Mouse (Mus musculus) stomach, embryonic 15.5 days (tissue): ENCODE measurements around the gene Anapc13. TPM values are rescaled to one million over a fixed set of nuclear protein-coding genes. Genes with fewer than 3 reads are reported as not detected.

Source experiments
- ATAC-seq: fragments of 200-750 bp; cut with Nextera tagmentation; 2 replicates; pipeline ENCODE4 v1.8.0; 2017; ENCODE audit warnings: low read depth, moderate number of reproducible peaks, moderate TSS enrichment; ENCODE audit not compliant: insufficient read depth, low FRiP score
- H3K27ac ChIP-seq: fragments of 300-500 bp; sonication (generic); 2 replicates; pipeline ENCODE4 v1.5.1; 2015; ENCODE audit warnings: mild to moderate bottlenecking, inconsistent platforms
- H3K27me3 ChIP-seq: fragments of 300-500 bp; sonication (generic); replicated peaks from 2 replicates; pipeline ENCODE4 v1.6.1; 2015; ENCODE audit warnings: inconsistent platforms
- H3K36me3 ChIP-seq: fragments of 300-500 bp; sonication (generic); 2 replicates; pipeline ENCODE4 v1.6.1; 2015; ENCODE audit warnings: inconsistent platforms
- H3K4me1 ChIP-seq: fragments of 300-500 bp; sonication (generic); 2 replicates; pipeline ENCODE4 v1.6.1; 2015; ENCODE audit warnings: inconsistent platforms
- H3K4me2 ChIP-seq: fragments of 300-500 bp; sonication (generic); 2 replicates; pipeline ENCODE4 v1.6.1; 2015; ENCODE audit warnings: mild to moderate bottlenecking, inconsistent platforms
- H3K4me3 ChIP-seq: fragments of 300-500 bp; sonication (generic); replicated peaks from 2 replicates; pipeline ENCODE4 v1.5.1; 2015; ENCODE audit warnings: inconsistent platforms
- H3K9ac ChIP-seq: fragments of 300-500 bp; sonication (generic); 2 replicates; pipeline ENCODE4 v1.6.1; 2015; ENCODE audit warnings: inconsistent platforms
- H3K9me3 ChIP-seq: fragments of 300-500 bp; sonication (generic); 2 replicates; pipeline ENCODE4 v1.6.1; 2016; ENCODE audit warnings: inconsistent platforms
- WGBS: fragments of 180-500 bp; shearing (Covaris S2); methylation state at CpG from one replicate; pipeline ENCODE4 v1.1.7; 2015; 5-methylcytosine and 5-hydroxymethylcytosine counted together
- polyA plus RNA-seq: library from polyadenylated mRNA; unstranded; fragments of >200 nt; fragmentation: Nextera tagmentation; extraction: Ambion mirVana; gene quantifications from 2 replicates; pipeline ENCODE4 v1.2.1, GENCODE M21; 2015

The Anapc13 gene
- polyA plus RNA-seq, 1 experiment from 2014 or later = 191 TPM

GRCm38 (mm10) chr9:102650637-102651036, 24.5 kb downstream of the Anapc13 start:
- H3K27ac ChIP-seq = peak overlapping the region; percentile 12; the same call in 1 of the 2 replicates
- no peaks in the 10 kb centered on the region for H3K36me3 ChIP-seq
- no peaks in the 10 kb centered on the region for H3K9me3 ChIP-seq
- 27% methylated on average over 7 of the region's 7 CpGs for WGBS
- H3K27me3 ChIP-seq = no peaks in the 10 kb centered on the region
- no peak for ATAC-seq
- H3K4me2 ChIP-seq = no peak overlapping the region
- H3K4me1 ChIP-seq = peaks cover 26% of the 10 kb centered on the region; the same call in 1 of the 2 replicates
- no peak overlapping the region for H3K4me3 ChIP-seq
- no peak overlapping the region for H3K9ac ChIP-seq

- Histone ChIP-seq H3K36me3 (no peaks in the 10 kb centered on the region), H3K4me3 (no peak overlapping the region), H3K27ac (peak overlapping the region; percentile 12; the same call in 1 of the 2 replicates), H3K9me3 (no peaks in the 10 kb centered on the region), H3K4me1 (peaks cover 26% of the 10 kb centered on the region; the same call in 1 of the 2 replicates), H3K27me3 (no peaks in the 10 kb centered on the region), H3K4me2 (no peak overlapping the region), H3K9ac (no peak overlapping the region)
- WGBS = 51% methylated on average over 6 of the region's 6 CpGs
- no peak for ATAC-seq
These were observed 25.2 kb downstream of the Anapc13 start for GRCm38 (mm10) chr9:102651199-102651720.

DNA sequence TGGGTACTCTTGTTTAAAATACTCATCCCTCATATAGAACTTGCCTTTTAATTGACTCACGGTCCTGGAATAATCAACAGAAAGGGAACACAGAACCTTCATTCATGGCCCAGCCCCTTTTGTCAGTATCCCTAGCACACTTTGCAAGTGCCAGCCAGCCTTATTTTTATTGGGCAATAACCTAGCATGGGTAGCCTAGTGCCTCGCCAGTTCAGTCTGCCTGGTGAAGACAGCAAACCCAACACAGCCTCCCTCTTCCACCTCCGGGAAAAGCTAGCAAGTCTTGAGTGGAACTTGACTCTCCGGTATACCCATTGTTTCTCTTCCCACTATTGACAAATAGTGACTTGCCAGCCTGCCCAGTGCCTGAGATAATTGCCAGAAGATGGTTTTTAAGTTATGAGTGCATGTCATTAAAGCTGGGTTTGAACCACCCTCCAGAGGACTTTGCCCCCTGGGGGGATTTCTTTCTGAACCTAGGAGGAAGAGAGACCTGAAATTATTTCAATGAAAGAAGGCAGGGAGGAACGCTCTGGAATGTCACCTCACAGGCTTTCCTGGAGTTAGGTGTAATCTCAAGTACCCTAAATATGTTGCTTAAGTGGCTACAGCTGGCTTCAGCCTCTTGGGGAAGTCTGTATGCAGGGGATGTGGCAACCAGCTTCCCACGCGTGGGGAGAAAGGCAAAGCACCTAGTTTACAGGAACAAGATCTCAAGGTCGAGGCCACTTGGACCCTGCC, 30.4 kb downstream of the Anapc13 start:
- 57% methylated on average over 8 of the region's 8 CpGs for WGBS
- H3K27ac ChIP-seq = no peak overlapping the region
- H3K27me3 ChIP-seq = no peaks in the 10 kb centered on the region
- H3K4me3 ChIP-seq = no peak overlapping the region
- no peaks in the 10 kb centered on the region for H3K36me3 ChIP-seq
- H3K4me2 ChIP-seq = no peak overlapping the region
- no peak overlapping the region for H3K9ac ChIP-seq
- peaks cover 4% of the 10 kb centered on the region; the same call in 1 of the 2 replicates for H3K4me1 ChIP-seq
- ATAC-seq = no peak
- no peaks in the 10 kb centered on the region for H3K9me3 ChIP-seq

DNA sequence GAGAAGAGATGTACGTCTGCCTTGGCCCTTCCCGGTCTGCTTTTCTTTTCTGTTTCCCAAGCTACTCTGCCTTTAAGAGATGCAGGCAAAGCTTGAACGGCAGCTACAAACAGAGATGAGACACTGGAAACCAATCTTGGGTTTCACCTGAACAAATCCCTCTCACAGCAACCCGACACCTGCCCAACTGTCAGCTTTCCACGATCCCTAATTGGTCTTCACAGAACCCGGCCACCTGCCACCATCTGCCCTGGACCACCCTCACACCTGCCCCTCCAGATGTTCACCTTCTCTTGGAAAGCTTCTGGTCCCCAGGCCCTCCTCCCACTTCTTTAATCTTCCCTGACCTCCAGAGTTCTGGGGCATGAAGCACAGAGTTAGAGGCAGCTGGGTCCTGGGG, 42.0 kb downstream of the Anapc13 start:
- no peaks in the 10 kb centered on the region for H3K9me3 ChIP-seq
- 0 out of 2 replicates have a peak, but pooled peaks cover 2% of the 10 kb centered on the region for H3K27me3 ChIP-seq
- H3K9ac ChIP-seq = no peak overlapping the region
- H3K27ac ChIP-seq = no peak overlapping the region
- no peak overlapping the region for H3K4me3 ChIP-seq
- peaks cover 8% of the 10 kb centered on the region for H3K4me1 ChIP-seq
- no peak for ATAC-seq
- no peak overlapping the region for H3K4me2 ChIP-seq
- no peaks in the 10 kb centered on the region for H3K36me3 ChIP-seq
- WGBS = 37% methylated on average over 6 of the region's 6 CpGs

DNA sequence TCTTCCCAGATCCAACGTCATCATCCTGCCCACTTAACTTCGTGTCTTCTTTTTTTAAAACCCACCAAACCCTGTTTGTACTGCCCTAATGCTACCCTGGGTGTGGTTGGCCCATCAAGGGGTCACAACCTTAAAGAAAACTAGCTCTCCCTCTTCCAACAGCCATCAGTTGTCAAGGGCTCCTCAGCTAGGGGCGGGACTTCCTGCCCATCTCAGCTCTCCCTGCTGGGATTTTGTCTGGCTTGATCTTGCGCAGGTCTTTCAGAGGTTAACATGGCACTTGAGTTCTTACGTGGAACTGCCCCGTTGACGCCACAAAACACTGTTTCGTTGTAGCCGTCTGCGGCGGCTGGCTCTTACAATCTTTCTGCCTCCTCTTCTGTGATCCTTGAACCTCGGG, 42.8 kb downstream of the Anapc13 start:
- Histone ChIP-seq H3K4me2 (no peak overlapping the region), H3K36me3 (no peaks in the 10 kb centered on the region), H3K9ac (no peak overlapping the region), H3K9me3 (no peaks in the 10 kb centered on the region), H3K27me3 (0 out of 2 replicates have a peak, but pooled peaks cover 2% of the 10 kb centered on the region), H3K4me3 (no peak overlapping the region), H3K27ac (no peak overlapping the region), H3K4me1 (peaks cover 8% of the 10 kb centered on the region)
- no peak for ATAC-seq
- 82% methylated on average over 12 of the region's 12 CpGs for WGBS

GRCm38 (mm10) chr9:102673381-102673780, 47.3 kb downstream of the Anapc13 start:
- no peak for ATAC-seq
- no peak overlapping the region for H3K27ac ChIP-seq
- peaks cover 8% of the 10 kb centered on the region for H3K4me1 ChIP-seq
- H3K36me3 ChIP-seq = no peaks in the 10 kb centered on the region
- no peak overlapping the region for H3K4me2 ChIP-seq
- H3K27me3 ChIP-seq = 0 out of 2 replicates have a peak, but pooled peaks cover 2% of the 10 kb centered on the region
- no peak overlapping the region for H3K4me3 ChIP-seq
- H3K9me3 ChIP-seq = no peaks in the 10 kb centered on the region
- no peak overlapping the region for H3K9ac ChIP-seq
- WGBS = 57% methylated on average over 7 of the region's 7 CpGs

DNA sequence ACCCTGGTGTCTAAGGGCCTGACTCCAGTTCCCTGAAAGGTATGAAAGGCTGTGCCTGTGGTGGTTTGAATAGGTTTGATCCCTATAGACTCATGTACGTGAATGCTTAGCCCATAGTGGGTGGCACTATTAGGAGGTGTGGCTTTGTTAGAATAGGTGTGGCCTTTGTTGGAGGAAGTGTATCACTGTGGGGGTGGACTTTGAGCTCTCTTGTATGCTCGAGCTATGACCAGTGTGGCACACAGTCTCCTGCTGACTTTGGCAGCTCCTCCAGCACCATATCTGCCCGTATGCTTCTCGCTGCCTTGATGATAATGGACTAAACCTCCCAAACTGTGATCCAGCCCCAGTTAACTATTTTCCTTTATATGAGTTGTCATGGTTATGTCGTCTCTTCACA, 49.8 kb downstream of the Anapc13 start:
- Histone ChIP-seq H3K4me3 (no peak overlapping the region), H3K27me3 (no peaks in the 10 kb centered on the region), H3K27ac (no peak overlapping the region), H3K4me2 (no peak overlapping the region), H3K9me3 (no peaks in the 10 kb centered on the region), H3K36me3 (no peaks in the 10 kb centered on the region), H3K9ac (no peak overlapping the region), H3K4me1 (peaks cover 8% of the 10 kb centered on the region)
- ATAC-seq = no peak
- WGBS = 73% methylated on average over 5 of the region's 5 CpGs

- peak; percentile 50 for ATAC-seq
- Histone ChIP-seq H3K4me2 (no peak overlapping the region), H3K9ac (no peak overlapping the region), H3K36me3 (no peaks in the 10 kb centered on the region), H3K4me1 (peaks cover 5% of the 10 kb centered on the region; the same call in 1 of the 2 replicates), H3K27me3 (no peaks in the 10 kb centered on the region), H3K9me3 (no peaks in the 10 kb centered on the region), H3K4me3 (no peak overlapping the region), H3K27ac (peak overlapping the region; percentile 33; the same call in 1 of the 2 replicates)
- WGBS = 20% methylated on average over 7 of the region's 7 CpGs
These were observed 55.4 kb downstream of the Anapc13 start for GRCm38 (mm10) chr9:102681470-102681869.

Other genes starting within 250 kb of the Anapc13 start
- gene Ky, start 120.5 kb upstream of the Anapc13 start, polyA plus RNA-seq = 0.05 and 0.10 TPM in 2 replicates
- 41.0 and 48.7 TPM in 2 replicates for gene Cep63, start 238 bp downstream of the Anapc13 start, polyA plus RNA-seq
- gene Amotl2, start 90.4 kb downstream of the Anapc13 start, polyA plus RNA-seq = 35.3 and 37.7 TPM in 2 replicates
- gene Ryk, start 208.6 kb downstream of the Anapc13 start, polyA plus RNA-seq = 23.1 and 29.6 TPM in 2 replicates